Mouse (Mus musculus) kidney, embryonic 14.5 days (tissue): ENCODE measurements at regions not wholly inside any gene's neighbourhood (a gene's known extent, or its start where the extent isn't known, plus 50 kb on each side); places are given as distances from the start of the nearest gene placed in this dataset.

Source experiments
- ATAC-seq: fragments of 200-750 bp; cut with Nextera tagmentation; 2 replicates; pipeline ENCODE4 v1.8.0; 2017; ENCODE audit warnings: moderate number of reproducible peaks, mild to moderate bottlenecking, moderate TSS enrichment, moderate library complexity; ENCODE audit not compliant: low FRiP score, low TSS enrichment
- H3K27ac ChIP-seq: fragments of 300-500 bp; sonication (generic); 2 replicates; pipeline ENCODE4 v1.5.1; 2014; ENCODE audit warnings: low read depth, mild to moderate bottlenecking, low read length, moderate library complexity, mixed read lengths
- H3K27me3 ChIP-seq: fragments of 300-500 bp; sonication (generic); 2 replicates; pipeline ENCODE4 v1.6.1; 2014; ENCODE audit warnings: mild to moderate bottlenecking, low read length; ENCODE audit not compliant: control insufficient read depth, insufficient read depth
- H3K36me3 ChIP-seq: fragments of 300-500 bp; sonication (generic); 2 replicates; pipeline ENCODE4 v1.6.1; 2014; ENCODE audit warnings: low read length, mixed read lengths; ENCODE audit not compliant: control insufficient read depth, insufficient read depth
- H3K4me1 ChIP-seq: fragments of 300-500 bp; sonication (generic); 2 replicates; pipeline ENCODE4 v1.6.1; 2014; ENCODE audit warnings: low read length, mixed read lengths; ENCODE audit not compliant: control insufficient read depth, insufficient read depth
- H3K4me2 ChIP-seq: fragments of 300-500 bp; sonication (generic); replicated peaks from 2 replicates; pipeline ENCODE4 v1.6.1; 2014; ENCODE audit warnings: low read depth, mild to moderate bottlenecking, low read length
- H3K4me3 ChIP-seq: fragments of 300-500 bp; sonication (generic); 2 replicates; pipeline ENCODE4 v1.5.1; 2014; ENCODE audit warnings: mild to moderate bottlenecking, low read length
- H3K9ac ChIP-seq: fragments of 300-500 bp; sonication (generic); 2 replicates; pipeline ENCODE4 v1.6.1; 2014; ENCODE audit warnings: low read depth, mild to moderate bottlenecking, low read length, moderate library complexity
- H3K9me3 ChIP-seq: fragments of 300-500 bp; sonication (generic); 2 replicates; pipeline ENCODE4 v1.6.1; 2016; ENCODE audit warnings: low read length; ENCODE audit not compliant: control insufficient read depth
- WGBS: fragments of 180-500 bp; shearing (Covaris S2); extraction: QIAGEN DNeasy Blood & Tissue Kit; methylation state at CpG from one replicate; pipeline ENCODE4 v1.1.7; 2014; 5-methylcytosine and 5-hydroxymethylcytosine counted together

GRCm38 (mm10) chr8:39695331-39695730 lies 979.5 kb upstream of the Adam24 start:
- Histone ChIP-seq H3K27ac (no peak overlapping the region), H3K9me3 (peaks cover 4% of the 10 kb centered on the region; the same call in 1 of the 2 replicates), H3K4me2 (no peak overlapping the region), H3K4me1 (no peaks in the 10 kb centered on the region), H3K27me3 (no peaks in the 10 kb centered on the region), H3K36me3 (no peaks in the 10 kb centered on the region), H3K4me3 (no peak overlapping the region), H3K9ac (no peak overlapping the region)
- ATAC-seq, result no peak
- WGBS, result 77% methylated on average over 3 of the region's 3 CpGs

DNA sequence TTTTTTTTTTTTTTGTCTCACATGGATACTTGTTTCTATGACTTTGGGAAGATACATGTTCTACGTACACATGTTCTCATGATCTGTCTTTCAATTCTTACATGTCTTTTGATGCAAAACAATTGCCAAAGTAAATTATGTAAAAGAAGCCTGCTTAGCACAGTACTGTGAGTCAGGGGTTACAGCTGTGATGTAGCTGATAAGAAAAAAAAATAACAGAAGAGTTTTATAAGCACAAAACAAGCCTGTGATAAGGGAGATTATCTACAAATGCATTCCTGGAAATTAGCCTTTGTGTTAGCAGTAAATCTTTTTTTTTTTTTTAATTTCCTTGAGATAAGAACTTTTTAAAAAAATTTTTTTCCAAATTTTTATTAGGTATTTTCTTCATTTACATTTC lies 969.0 kb upstream of the Adam24 start:
- no peak overlapping the region for H3K27ac ChIP-seq
- no peak for ATAC-seq
- H3K4me1 ChIP-seq, result no peaks in the 10 kb centered on the region
- no peaks in the 10 kb centered on the region for H3K9me3 ChIP-seq
- no peak overlapping the region for H3K4me2 ChIP-seq
- 85% methylated on average over 1 of the region's 1 CpGs for WGBS
- H3K4me3 ChIP-seq, result no peak overlapping the region
- H3K36me3 ChIP-seq, result no peaks in the 10 kb centered on the region
- H3K27me3 ChIP-seq, result no peaks in the 10 kb centered on the region
- no peak overlapping the region for H3K9ac ChIP-seq

- Histone ChIP-seq H3K9me3 (no peaks in the 10 kb centered on the region), H3K27me3 (no peaks in the 10 kb centered on the region), H3K27ac (no peak overlapping the region), H3K4me3 (no peak overlapping the region), H3K36me3 (no peaks in the 10 kb centered on the region), H3K9ac (no peak overlapping the region), H3K4me1 (no peaks in the 10 kb centered on the region), H3K4me2 (no peak overlapping the region)
- no peak for ATAC-seq
These were observed 932.5 kb upstream of the Adam24 start for GRCm38 (mm10) chr8:39742377-39742776.

- no peaks in the 10 kb centered on the region for H3K27me3 ChIP-seq
- H3K9ac ChIP-seq, result no peak overlapping the region
- ATAC-seq, result no peak
- no peaks in the 10 kb centered on the region for H3K9me3 ChIP-seq
- H3K27ac ChIP-seq, result no peak overlapping the region
- no peak overlapping the region for H3K4me2 ChIP-seq
- no peaks in the 10 kb centered on the region for H3K36me3 ChIP-seq
- H3K4me3 ChIP-seq, result no peak overlapping the region
- no peaks in the 10 kb centered on the region for H3K4me1 ChIP-seq
- 68% methylated on average over 5 of the region's 5 CpGs for WGBS
These were observed 928.7 kb upstream of the Adam24 start for GRCm38 (mm10) chr8:39746225-39746624.

DNA sequence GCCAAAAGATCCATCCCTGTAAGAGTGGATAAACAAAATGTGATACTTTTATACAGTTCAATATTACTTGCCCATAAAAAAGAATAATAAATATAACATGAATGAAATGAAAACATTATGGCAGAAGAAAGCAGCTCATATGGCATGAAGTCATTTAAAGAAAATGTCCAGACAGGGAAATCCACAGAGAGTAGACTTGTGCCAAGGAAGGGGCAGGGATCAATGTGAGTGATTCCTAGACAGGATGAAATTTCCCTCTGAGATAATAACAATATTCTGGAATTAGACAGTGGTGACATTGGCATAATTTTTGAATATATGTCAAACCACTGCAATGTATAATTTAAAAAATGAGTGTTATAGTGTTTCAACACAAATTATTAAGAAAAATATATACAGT lies 915.0 kb upstream of the Adam24 start:
- H3K4me2 ChIP-seq, result no peak overlapping the region
- no peaks in the 10 kb centered on the region for H3K9me3 ChIP-seq
- H3K4me1 ChIP-seq, result no peaks in the 10 kb centered on the region
- H3K36me3 ChIP-seq, result no peaks in the 10 kb centered on the region
- no peaks in the 10 kb centered on the region for H3K27me3 ChIP-seq
- no peak overlapping the region for H3K4me3 ChIP-seq
- ATAC-seq, result no peak
- no peak overlapping the region for H3K27ac ChIP-seq
- H3K9ac ChIP-seq, result no peak overlapping the region

GRCm38 (mm10) chr8:39779449-39779848 lies 895.4 kb upstream of the Adam24 start:
- WGBS, result 72% methylated on average over 6 of the region's 6 CpGs
- Histone ChIP-seq H3K27me3 (no peaks in the 10 kb centered on the region), H3K4me1 (no peaks in the 10 kb centered on the region), H3K4me2 (no peak overlapping the region), H3K9ac (no peak overlapping the region), H3K4me3 (no peak overlapping the region), H3K36me3 (no peaks in the 10 kb centered on the region), H3K27ac (no peak overlapping the region), H3K9me3 (no peaks in the 10 kb centered on the region)
- ATAC-seq, result no peak

DNA sequence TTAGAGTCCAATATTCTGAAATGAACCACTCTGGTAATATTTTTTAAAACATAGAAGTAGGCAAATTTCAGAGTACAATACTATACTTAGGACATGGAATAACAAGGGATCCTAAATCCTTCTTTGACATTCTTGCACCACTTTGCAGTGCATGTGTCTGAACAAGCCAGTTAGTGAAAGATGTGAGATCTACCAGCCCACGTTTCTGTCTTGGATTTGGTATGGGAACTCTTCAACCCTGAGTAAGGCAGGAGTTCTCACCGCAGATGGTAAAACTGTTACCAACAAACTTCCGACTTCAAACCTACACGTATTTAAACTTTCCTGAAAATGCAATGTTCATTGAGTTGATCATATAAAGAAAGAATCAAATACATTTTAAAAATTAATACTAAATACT lies 894.7 kb upstream of the Adam24 start:
- H3K4me2 ChIP-seq, result no peak overlapping the region
- H3K9ac ChIP-seq, result no peak overlapping the region
- 87% methylated on average over 4 of the region's 4 CpGs for WGBS
- no peaks in the 10 kb centered on the region for H3K4me1 ChIP-seq
- no peaks in the 10 kb centered on the region for H3K9me3 ChIP-seq
- no peaks in the 10 kb centered on the region for H3K27me3 ChIP-seq
- no peaks in the 10 kb centered on the region for H3K36me3 ChIP-seq
- ATAC-seq, result no peak
- no peak overlapping the region for H3K4me3 ChIP-seq
- H3K27ac ChIP-seq, result no peak overlapping the region

GRCm38 (mm10) chr8:39781424-39782161 lies 893.3 kb upstream of the Adam24 start:
- WGBS, result 18% methylated on average over 3 of the region's 3 CpGs
- Histone ChIP-seq H3K4me1 (no peaks in the 10 kb centered on the region), H3K4me2 (no peak overlapping the region), H3K27me3 (no peaks in the 10 kb centered on the region), H3K36me3 (no peaks in the 10 kb centered on the region), H3K9ac (no peak overlapping the region), H3K9me3 (no peaks in the 10 kb centered on the region), H3K4me3 (no peak overlapping the region), H3K27ac (no peak overlapping the region)
- ATAC-seq, result peak; percentile 77; the same call in 1 of the 2 replicates

DNA sequence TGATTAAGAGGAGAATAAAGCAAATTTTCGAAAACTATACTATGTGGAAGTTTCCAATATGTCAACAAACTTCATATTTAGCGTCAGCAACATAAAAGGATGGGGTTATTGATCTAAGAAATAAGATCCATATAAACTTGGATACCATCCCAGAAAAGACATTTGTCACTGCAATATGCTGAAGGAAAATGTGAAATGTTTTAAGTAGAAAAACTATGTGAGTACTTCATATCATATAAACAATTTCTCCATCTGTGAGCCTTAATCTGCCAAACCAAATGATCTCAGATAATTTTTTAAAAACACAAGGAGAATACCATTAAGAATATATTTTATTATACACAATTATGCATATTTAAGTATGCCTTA lies 892.7 kb upstream of the Adam24 start:
- Histone ChIP-seq H3K4me1 (no peaks in the 10 kb centered on the region), H3K27me3 (no peaks in the 10 kb centered on the region), H3K9me3 (no peaks in the 10 kb centered on the region), H3K4me2 (no peak overlapping the region), H3K27ac (no peak overlapping the region), H3K4me3 (no peak overlapping the region), H3K36me3 (no peaks in the 10 kb centered on the region), H3K9ac (no peak overlapping the region)
- 60% methylated on average over 2 of the region's 2 CpGs for WGBS
- ATAC-seq, result no peak
